Mouse (Mus musculus) olfactory bulb, adult 2 months (tissue): Measurements from ENCODE around the gene Wnt9b.

Experiments used
- CTCF ChIP-seq: fragments of 200-500 bp; IDR thresholded peaks from 2 replicates; pipeline ENCODE4 v1.5.1; 2012; ENCODE audit warnings: low read depth, mild to moderate bottlenecking, low read length, moderate library complexity; ENCODE audit not compliant: insufficient read depth
- POLR2A ChIP-seq: fragments of 200-500 bp; IDR thresholded peaks from 2 replicates; pipeline ENCODE4 v1.6.1; 2012; ENCODE audit warnings: mild to moderate bottlenecking, low read depth, low read length, moderate library complexity; ENCODE audit not compliant: insufficient read depth

- TF ChIP-seq CTCF: no peak
- no peak for TF ChIP-seq POLR2A
Measured at GRCm38 (mm10) chr11:103758054-103758453, 8.4 kb upstream of the Wnt9b start.
